Mouse (Mus musculus) embryo, embryonic 11 days (tissue): ENCODE measurements at regions not wholly inside any gene's neighbourhood (a gene's known extent, or its start where the extent isn't known, plus 50 kb on each side); places are given as distances from the start of the nearest gene placed in this dataset.

ENCODE experiments used
- DNase-seq: peaks from one replicate; pipeline ENCODE4 v3.0.0-alpha.2; 2015

DNA sequence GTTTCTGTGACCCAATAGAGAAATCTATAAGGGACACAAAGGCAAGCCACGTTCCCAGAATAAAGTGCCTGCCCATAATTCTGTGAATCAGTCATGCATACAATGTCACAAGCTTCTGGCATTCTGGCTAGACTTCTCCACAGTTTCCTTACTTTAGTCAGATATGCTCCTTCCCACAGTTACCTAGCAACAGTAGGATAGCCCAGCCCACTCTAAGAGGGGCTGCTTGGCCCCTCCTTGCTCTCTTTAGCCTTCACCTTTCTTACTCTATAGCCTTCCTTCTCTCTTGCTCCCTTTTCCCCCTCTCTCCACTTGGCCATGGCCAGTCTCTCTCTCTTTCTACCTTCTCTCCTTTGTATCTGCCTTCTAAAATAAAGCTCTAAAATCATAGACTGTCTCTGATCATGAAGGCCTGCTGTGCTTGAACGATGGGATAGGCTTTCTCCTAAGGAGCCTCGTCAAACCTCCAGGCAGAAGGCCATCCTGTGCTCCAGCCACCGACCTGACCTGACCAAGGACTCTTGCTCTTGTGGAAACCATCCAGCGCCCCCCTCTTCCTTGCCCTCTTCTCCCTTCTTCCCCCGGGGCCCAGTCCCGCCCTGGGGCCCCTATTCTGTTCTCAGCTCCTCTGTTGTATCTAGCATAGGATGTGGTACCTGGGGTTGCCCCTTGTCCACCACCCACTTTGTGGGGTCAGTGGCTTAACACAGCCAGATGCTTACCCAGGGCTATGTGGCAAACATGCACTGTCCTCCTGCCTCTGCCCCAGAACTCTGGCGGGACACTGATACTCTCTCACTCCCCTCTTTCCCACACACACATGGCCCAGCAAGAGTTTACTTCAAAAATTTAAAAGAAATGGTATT, 1723.8 kb upstream of the Igfbp7 start:
- DNase-seq, result no peak

DNA sequence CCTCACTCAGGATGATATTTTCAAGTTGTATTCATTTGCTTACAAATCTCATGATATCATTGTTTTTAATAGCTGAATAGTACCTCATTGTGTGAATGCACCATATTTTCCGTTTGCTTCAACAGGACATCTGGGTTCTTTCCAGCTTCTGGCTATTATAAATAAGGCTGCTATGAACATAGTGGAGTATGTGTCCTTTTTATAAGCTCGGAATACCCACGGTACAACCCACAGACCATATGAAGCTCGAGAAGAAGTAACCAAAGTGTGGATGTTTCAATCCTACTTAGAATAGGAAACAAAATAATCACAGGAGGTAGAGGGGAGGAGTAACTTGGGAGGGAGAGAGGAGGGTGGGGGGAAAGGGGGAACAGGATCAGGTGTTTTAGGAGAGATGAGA, 1675.3 kb upstream of the Igfbp7 start:
- DNase-seq, result no peak

DNA sequence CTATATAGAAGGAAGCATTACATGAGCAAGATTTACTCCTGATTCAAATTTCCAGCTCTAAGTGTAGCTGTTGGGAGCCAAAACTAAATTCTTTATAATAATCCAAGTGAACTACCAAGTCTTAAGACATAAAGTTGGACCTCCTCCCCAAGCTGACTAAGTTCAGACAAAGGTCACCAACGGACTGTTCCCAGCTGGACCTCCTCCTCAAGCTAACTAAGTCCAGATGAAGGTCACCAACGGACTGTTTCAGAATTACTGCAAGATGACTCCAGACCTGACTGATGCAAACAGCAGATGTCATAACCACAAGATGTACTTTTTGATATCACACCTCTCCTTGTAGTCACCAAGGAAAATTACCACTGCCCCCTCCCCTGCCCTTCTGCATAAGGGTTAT, 1652.0 kb upstream of the Igfbp7 start:
- DNase-seq, result peak; percentile 48
